Mouse (Mus musculus) spleen, embryonic (tissue): ENCODE measurements around the gene Alg12.

Experiments used
- CTCF ChIA-PET: fragments of 350-600 bp; sonication (Branson Sonifier 250); formaldehyde crosslinking; loops from one replicate; lab custom pipeline; 2022; lab: Charles Lee

The Alg12 gene

DNA sequence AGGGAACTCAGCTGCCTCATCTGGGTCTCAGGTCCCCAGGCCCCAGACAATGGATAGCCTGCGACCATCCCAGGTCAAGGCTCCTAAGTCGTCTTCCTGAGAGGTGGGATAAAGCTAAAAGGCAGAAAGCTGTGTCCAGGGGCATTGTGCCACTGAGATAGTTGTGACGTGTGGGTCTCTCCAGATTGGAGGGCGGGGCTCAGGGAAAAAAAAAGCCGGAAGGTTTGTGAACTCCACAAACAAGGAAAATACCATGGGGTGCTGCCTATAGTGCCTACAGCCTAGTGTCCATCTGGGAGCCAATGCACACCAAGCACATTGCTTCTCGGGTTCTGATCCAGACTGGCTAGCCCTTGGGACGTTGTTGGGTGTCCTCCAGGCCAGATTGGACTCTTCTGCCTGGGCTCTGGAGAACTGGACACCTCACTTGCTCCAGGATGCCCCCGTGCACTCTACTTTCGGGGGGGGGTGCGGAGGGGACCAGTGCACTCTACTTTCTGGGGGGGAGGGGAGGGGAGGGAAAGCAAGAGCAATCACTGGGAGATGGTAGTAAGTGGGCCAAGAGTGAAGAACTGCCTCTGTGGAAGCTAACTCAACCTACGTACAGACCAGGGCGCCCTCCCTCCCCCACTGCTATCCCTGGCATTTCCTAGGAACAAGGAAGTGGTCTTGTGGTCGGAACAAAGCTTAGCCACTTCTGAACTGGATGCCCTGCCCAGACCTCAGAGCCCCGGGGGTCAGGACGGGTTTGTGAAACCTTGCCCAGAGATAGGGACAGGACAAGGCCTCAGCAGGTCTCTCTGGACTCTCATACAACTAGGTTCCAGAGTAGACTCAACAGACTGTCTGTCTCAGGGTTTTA is 36.1 kb upstream of the Alg12 start:
- CTCF ChIA-PET = no interaction called here

DNA sequence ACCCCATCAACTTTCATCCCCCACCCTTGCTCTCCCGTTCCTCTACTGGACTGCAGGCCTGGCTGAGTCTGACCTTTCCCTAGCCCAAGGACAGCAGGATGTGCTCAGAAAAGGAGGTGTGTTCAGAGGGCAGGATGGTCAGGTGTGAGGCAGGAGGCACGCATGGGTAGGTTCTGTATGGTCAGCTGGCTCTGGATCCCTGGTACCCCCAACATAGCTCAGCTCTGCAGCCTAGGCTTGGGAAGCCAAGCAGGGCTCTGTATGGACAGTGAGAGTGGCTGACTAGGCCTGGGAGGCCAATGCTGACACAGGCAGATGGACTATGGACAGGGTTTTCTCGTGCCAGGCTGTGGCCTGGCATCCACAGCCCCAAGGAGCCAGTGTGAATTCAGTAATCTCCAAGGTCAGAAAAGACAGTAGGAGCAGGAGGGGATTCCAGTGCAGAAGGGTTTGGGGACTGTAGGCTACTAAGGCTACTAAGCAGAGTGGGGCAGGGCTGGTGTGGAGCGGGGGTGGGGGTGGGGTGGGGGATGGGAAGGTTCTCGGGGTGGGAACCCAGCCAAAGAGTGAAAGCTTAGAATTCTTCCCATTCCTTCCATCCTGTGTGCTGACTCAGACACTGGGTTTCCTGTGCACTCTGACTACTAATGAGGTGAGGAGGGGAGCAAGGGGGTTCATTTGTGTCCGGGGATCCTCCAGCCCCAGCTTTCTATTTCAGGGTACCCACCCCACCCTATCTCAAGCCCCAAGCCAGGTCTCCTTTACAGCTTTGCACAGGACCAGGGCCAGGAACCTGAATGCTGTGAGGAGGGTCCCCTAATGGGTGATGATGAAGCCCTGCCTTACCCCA is 35.2 kb upstream of the Alg12 start:
- CTCF ChIA-PET = no interaction called here

DNA sequence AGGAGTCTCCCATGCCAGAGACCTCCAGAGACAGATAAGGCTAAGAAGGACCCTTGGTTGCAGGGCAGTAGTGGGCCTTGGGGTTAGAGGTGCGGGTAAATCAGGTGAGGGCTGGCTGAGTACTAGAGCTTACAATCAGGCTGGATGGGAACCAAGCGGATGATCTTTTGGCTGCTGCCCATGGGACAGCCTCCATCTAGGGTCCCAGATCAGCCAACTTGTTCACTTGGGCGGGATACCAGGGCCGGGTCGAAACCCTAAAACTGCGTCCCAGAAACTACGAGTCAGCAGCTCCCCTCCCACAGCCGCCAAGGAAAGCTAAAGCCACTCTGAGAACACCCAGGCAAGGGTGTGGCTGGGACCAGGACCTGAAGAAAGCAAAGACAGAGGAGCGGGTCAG is 34.0 kb upstream of the Alg12 start:
- CTCF ChIA-PET = no interaction called here

DNA sequence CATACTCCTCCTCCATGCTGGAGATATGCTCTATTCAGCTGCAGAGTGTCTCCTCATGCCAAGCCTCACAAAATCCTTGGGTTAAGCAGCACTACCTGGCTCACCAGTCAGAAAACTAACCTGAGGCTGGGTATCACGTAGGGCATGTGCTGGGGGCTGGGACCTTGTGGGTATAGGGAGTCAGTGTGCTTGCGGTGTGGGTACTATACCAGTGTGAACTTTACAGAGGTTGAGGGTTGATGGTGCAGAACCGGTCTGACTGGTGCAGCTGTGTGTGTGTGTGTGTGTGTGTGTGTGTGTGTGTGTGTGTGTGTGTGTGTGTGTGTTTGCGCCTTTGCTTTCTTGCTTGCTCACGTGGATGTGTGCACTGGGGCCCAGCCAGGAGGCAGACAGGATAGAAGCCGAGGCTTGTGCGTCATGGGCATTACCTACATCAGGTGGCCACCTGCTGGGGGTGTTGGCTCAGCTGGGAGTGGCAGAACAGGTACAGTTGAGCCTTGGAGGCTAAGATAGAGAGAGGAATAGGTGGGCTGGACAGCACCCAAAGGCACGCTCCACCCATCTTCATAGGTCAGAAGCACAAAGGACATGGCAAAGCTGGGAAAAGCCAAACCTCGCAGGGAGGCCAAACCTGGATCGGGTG is 32.5 kb upstream of the Alg12 start:
- CTCF ChIA-PET = no interaction called here

DNA sequence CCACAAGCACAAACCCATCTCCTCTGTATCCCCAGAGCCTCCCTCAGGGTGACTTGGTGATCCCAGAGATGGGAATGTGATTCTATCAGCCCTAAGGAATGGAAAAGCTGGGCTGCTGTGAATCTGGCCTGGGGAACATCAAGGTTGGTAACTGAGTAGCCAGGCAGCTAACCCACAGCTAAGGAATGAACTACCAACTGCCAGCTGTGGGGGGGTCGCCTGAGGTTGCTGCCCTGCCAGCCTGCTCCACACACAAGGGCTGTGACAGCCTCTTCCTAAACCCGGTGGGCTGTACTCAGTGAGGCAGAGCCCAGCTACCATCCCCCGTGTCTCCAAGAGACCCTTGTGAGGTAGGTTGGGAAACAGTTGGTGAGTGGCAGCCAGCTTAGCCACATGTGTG is 32.0 kb upstream of the Alg12 start:
- CTCF ChIA-PET = no interaction called here

DNA sequence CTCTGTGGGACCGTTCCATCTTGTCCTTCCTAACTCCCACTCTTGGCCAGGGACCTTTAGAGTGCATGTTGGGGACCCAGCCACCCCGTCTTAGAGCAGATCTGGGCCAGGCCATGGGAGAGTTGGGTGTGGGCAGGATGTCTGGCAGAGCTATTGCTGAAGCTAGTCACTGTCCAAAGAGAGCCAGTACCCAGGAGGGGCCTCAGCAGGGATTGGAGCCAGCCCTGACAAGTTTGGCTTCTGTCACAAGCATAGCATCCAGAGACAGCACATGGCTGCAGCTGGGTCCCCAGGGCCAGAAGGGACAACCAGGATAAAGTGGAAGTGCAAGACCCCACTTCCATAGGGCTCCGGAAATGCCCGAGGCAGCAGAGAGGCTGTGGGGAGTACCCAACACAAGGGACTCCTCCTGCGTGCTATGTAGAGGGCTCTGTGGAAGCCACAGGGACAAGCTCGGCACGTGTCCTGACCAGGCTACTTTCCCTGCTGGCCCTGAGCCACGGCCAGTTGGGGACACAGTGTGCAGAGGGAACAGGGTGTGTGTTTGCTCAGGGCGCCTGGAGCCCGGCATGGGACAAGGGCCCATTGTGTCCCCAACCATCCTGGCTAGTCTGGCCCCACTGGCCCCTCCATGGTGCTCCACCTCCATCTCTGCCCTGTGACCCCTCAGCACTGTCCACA is 31.2 kb upstream of the Alg12 start:
- CTCF ChIA-PET = no interaction called here

DNA sequence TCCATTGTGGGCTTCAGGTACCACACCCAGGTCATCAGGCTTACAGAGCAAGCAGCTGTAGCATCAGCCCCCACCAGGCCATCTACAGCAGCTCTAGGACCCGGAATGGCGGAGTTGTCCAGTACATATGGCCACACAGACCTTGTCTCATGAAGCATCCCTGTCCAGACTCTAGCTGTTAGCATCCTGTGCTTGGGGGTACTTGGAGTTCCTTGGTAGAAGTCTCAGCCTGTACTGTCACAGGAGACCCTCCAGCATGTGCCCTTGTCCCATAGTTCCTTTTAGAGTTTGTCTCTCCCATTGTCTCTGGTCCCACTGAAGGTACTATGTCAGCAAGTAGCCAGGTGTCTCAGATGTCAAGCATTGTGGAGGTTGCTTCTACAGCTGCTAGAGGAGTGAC is 30.5 kb upstream of the Alg12 start:
- CTCF ChIA-PET = no interaction called here

DNA sequence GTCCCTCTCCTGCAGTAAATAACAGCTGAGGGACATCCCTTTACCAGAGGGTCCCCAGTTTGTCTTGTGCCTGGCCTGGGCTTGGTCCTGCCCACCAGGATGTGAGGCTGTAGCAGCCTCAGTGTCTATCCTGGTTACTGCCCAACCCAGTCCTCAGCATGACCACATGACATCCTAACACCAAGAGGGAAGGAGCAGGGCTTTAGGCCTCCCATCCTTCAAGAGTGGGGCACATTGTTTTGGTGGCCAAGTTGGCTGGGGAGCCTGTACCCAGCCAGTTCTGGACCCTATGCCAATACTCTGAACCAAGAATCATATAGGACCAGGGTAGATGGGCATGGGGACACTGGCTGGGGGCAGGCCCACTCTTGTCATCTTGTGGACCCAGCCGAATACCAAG is 29.5 kb upstream of the Alg12 start:
- CTCF ChIA-PET = no interaction called here

DNA sequence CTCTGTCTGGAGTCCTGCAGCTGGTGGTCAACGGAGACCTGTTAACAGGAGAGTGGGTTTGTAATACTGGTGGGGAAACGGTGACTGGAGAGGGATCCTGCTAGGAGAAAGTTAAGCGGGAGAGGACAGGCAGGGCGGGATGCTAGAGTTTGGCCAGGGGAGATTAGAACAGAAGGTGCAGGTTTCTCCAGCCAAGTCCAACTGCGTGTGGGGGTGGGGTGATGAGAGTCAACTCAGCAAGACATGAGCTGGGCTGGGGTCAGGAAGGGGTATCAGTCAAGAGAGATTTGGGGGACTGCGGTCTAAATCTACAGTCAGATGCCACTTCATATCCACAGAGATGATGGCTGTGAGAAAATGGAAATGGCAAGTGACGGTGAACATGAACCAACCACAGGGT is 25.8 kb upstream of the Alg12 start:
- CTCF ChIA-PET = no interaction called here

DNA sequence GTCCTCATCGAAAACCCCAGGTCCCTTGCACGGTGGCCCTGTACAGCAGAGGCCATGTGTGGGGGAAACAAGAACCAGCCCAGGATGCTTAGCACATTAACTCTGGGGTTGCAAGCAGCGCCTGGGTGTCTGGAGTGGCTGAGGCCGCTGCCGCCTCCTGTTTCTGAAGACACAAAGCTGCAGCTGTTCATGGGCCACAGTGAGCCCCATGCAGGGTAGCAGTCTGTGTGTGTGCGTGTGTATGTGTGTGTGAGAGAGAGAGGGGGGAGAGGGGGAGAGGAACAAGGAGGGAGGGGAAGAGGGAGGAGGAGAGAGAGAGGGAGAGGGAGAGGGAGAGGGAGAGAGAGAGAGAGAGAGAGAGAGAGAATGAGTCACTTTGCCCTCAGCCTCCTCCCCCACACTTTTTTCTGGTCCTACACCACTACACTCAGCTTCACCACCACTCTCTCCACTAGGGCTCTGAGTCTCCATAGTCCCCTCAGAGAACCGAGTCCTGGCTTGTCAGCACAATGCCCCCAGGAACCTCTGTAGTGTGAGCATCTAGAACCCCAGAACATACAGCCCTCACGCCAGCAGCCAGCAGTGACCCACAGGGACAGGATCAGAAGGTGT is 24.5 kb upstream of the Alg12 start:
- CTCF ChIA-PET = no interaction called here

DNA sequence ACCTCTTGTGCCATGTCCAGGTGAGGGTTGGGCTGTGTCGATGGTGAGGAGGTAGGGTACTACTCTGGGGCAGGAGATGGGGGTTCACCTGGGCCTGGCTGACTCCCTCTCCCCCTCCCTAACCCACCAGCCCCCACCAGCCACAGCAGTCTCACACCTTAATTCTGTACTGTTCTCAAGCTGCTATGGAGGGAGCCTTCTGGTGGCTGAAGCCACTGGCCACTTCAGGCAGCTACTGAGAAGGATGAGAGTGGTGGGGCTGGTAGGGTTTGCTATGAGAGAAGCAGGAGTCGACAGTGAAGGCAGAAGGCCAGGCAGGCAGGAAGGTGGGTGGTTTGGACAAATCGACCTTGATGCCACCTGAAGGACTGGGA is 23.2 kb upstream of the Alg12 start:
- CTCF ChIA-PET = interaction anchor here (0.6 kb wide), 1 partner anchor 129 kb away, joined by 5 read pairs; no protein-coding TSS in a partner anchor

DNA sequence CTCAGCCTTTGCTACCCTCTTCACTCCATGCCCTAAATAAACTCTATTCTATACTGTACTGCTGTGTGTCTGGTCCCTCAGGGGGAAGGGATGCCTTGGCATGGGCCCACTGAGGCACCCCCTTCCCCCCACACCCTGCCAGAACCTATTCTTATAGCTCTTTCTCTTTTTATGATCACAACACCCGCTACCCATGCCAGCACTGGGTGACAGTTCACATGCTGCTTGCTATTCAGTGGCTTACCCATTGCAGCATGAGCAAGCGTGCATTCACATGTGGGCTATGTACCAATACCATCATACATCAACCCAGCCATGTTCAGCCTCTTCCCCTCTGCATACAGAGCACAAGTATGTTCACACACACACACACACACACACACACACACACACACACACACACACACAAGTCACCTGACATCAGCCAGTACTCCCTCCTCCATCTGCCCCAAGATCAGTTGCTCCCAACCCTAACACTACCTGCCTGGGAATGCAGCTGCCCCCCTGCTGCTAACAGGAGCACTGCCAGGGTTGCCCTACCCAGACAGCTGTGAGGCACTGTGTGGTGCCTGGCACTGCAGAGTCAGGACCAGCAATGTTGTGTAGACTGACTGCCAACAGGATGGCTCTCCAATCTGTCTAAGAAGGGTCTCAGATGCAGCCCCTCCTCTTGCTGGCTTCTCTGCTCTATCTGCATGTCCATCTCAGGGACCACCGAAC is 22.6 kb upstream of the Alg12 start:
- CTCF ChIA-PET = interaction anchor here (0.6 kb wide), 1 partner anchor 128 kb away, joined by 5 read pairs; no protein-coding TSS in a partner anchor

DNA sequence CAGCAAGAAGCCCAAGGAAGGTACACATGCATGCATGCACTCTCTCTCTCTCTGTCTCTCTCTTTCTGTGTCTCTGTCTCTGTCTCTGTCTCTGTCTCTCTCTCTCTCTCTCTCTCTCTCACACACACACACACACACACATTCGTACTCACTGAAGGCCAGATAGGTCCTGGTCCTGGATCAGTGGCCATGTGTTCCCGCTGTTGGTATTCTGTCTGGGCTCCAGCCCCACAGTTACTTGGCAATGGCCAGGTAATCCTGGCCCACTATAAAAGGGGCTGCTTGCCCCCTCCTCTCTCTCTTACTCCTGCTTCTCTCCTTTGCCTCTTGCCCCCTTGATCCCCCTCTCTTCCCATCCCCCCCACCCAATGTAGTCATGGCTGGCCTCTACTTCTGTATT is 22.0 kb upstream of the Alg12 start:
- CTCF ChIA-PET = no interaction called here

DNA sequence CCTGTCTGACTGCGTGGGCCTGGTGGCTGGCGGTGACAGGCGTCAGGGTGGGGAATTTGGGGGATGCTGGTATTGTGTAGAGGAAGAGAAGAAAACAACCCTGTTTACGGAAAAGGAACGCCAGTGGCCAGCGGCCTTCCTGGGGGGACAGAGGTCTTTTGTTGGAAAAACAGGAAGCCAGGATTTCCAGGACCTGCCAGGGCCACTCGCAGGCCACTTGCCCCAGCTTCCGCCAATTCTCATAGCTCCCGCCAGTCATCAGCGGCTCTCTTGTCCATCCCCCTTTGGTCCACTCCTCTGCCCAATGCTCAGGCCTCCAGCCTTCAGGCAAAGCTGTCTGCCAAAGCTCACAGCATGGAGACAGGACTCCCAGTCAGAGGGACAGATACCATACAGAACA is 21.0 kb upstream of the Alg12 start:
- CTCF ChIA-PET = no interaction called here

DNA sequence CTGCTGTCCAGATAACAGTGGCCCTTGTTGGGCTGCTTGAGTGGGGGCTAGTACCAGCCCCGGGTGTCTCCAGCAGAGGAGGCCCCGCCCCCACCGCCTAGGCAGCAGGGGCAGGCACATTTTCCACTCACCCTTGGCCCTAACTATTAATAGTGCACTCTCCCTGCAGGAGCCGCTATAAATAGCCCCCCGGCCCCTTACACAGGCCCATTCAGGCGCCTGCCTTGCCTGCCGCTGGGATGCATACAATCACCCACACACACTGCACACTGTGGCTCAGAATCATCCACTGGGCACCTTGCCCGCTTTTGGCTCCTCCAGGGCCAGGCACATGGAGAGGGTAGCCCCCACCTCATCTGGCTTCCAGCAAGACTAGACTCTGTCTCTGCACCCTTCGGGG is 20.2 kb upstream of the Alg12 start:
- CTCF ChIA-PET = no interaction called here

DNA sequence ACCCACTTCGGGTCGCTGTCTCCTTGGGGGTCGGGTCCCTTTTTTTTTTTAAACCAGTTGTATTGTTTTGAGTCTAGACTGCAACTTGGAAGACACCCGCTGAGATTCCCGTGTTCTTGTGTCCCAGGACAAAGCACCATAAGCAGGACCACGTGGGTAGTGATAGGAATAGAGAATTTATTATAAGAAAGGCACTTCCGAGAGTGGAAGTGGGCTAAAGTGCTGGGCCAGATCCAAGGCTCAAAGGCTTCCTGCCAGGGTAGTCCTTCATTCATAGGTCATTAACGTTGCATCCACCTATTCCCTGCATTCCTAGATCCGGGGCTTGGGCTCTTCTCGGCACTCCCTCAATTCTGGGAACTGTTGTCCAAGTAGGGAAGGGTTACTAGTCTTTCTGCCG is 18.9 kb upstream of the Alg12 start:
- CTCF ChIA-PET = interaction anchor here (0.9 kb wide), 1 partner anchor 38 kb away, joined by 3 read pairs; no protein-coding TSS in a partner anchor

DNA sequence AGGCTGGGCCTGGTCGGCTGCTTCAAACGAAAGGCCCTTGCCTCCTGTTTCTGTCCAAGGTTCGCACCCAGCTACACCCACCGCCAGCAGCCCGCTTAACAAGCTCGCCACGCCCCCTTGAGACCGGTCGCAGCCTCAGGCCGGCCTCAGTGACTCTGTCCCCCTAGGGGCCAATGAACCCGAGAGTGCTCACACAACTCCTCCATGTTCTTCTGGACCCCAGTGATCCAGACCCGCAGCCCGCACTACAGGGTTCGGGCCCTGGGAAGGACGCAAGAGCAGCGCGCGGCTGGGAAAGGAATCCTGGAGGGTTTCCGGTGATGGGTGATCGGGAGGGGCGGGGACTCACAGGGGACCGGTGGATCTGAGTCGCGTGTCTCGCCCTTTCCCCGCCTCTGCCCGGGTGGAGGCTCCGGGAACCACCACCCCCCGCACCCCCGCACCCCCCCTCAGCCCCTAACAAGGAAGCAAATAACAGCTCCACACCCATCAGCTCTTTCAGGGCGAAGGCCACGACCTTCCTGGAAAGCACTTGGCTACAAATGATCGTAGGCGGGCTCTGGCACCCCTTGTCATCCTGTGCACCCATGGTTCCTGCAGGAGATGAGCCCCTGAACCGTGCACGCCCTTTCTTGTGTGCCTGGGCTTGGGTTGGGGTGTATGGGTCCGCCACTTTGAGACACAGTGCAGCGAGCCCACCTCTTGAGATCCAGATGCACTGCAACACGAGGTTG is 18.2 kb upstream of the Alg12 start:
- CTCF ChIA-PET = interaction anchor here (0.7 to 0.9 kb wide), 2 partner anchors 38 to 39 kb away, joined by 3 to 8 read pairs; no protein-coding TSS in a partner anchor

DNA sequence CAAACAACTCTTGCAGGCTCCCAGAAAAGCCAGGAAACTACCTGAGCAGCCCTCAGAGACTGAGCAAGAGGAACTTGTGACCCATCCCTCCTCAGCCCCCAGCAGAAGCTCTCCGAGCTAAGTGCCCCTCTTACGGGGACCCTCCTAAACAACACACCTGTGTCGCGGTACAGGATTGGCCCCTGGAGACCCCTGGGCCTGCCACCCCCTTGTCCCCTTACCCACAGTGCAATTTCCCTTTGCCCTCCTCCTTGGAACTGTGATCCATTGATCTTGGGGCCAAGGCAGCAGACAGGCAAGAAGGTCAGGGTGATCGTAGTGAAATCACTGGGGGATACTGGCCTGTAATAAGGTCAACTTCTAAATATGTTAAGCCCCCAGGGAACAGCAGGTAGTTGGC is 17.5 kb upstream of the Alg12 start:
- CTCF ChIA-PET = interaction anchor here (0.8 kb wide), 1 partner anchor 34 kb away, joined by 3 read pairs; no protein-coding TSS in a partner anchor

DNA sequence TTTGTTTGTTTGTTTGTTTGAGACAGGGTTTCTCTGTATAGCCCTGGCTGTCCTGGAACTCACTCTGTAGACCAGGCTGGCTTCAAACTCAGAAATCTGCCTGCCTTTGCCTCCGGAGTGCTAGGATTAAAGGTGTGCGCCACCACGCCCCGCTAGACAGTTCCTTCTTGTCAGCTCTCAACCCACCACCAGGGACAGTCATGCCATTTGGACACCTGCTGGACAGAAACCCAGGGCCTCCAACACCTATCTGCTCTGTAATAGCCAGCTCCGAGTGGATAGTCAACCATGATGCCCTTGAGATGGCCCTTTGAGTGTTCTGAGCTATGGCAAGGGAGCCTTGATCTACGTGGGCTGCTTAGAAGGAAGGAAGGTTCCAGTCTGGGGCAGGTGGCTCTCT is 16.9 kb upstream of the Alg12 start:
- CTCF ChIA-PET = interaction anchor here (0.8 kb wide), 1 partner anchor 34 kb away, joined by 3 read pairs; no protein-coding TSS in a partner anchor
